Mouse (Mus musculus) ES-Bruce4 (cell line): ENCODE measurements around the gene Pde4dip. TPM values are rescaled to one million over a fixed set of nuclear protein-coding genes. Genes with fewer than 3 reads are reported as not detected.

Source experiments
- H3K27ac ChIP-seq: 2 replicates; pipeline ENCODE4 v1.5.1; 2012; ENCODE audit warnings: low read length, inconsistent platforms; ENCODE audit not compliant: insufficient read depth
- H3K27me3 ChIP-seq: 2 replicates; pipeline ENCODE4 v1.6.1; 2012; ENCODE audit warnings: mild to moderate bottlenecking, low read length, inconsistent platforms; ENCODE audit not compliant: control insufficient read depth, poor library complexity, insufficient read depth, severe bottlenecking
- H3K36me3 ChIP-seq: 2 replicates; pipeline ENCODE4 v1.6.1; 2012; ENCODE audit warnings: inconsistent platforms, mild to moderate bottlenecking, low read length, moderate library complexity; ENCODE audit not compliant: control insufficient read depth, poor library complexity, insufficient read depth, severe bottlenecking
- H3K4me1 ChIP-seq: one replicate; pipeline ENCODE4 v1.8.1; 2011; ENCODE audit warnings: low read length; ENCODE audit not compliant: control insufficient read depth, insufficient read depth
- H3K4me3 ChIP-seq: 2 replicates; pipeline ENCODE4 v1.5.1; 2011; ENCODE audit warnings: low read depth, mild to moderate bottlenecking, low read length
- H3K9ac ChIP-seq: 2 replicates; pipeline ENCODE4 v1.6.1; 2012; ENCODE audit warnings: low read depth, mild to moderate bottlenecking, inconsistent platforms; ENCODE audit not compliant: poor library complexity, severe bottlenecking
- H3K9me3 ChIP-seq: replicated peaks from 2 replicates; pipeline ENCODE4 v1.6.1; 2012; ENCODE audit warnings: mild to moderate bottlenecking, low read length, inconsistent platforms; ENCODE audit not compliant: control insufficient read depth, poor library complexity, insufficient read depth, severe bottlenecking
- CTCF ChIP-seq: IDR thresholded peaks from one replicate; pipeline ENCODE4 v1.8.1; 2011; ENCODE audit warnings: low read depth, low read length
- EP300 ChIP-seq: IDR thresholded peaks from 2 replicates; pipeline ENCODE4 v1.6.1; 2011; ENCODE audit warnings: low read depth, low read length; ENCODE audit not compliant: insufficient read depth
- POLR2A ChIP-seq: IDR thresholded peaks from one replicate; pipeline ENCODE4 v1.8.1; 2011; ENCODE audit warnings: low read length; ENCODE audit not compliant: insufficient read depth
- polyA plus RNA-seq: library from polyadenylated mRNA; stranded (reverse); fragments of >200 nt; gene quantifications from 2 replicates; pipeline ENCODE4 v1.2.4, GENCODE M21; 2011; ENCODE audit warnings: low read depth; ENCODE audit not compliant: missing spikeins, insufficient read depth, insufficient read length

Pde4dip gene
- polyA plus RNA-seq, 1 experiment: 16.8 TPM

- Histone ChIP-seq H3K27me3 (no peaks in the 10 kb centered on the region), H3K4me1 (no peaks in the 10 kb centered on the region), H3K27ac (no peak overlapping the region), H3K9ac (no peak overlapping the region), H3K9me3 (no peaks in the 10 kb centered on the region), H3K36me3 (no peaks in the 10 kb centered on the region), H3K4me3 (no peak overlapping the region)
- TF ChIP-seq POLR2A: no peak
- TF ChIP-seq CTCF: no peak
- no peak for TF ChIP-seq EP300
Observed at GRCm38 (mm10) chr3:97854575-97855384, 33.7 kb downstream of the Pde4dip start.

GRCm38 (mm10) chr3:97851803-97852202 lies 36.7 kb downstream of the Pde4dip start:
- Histone ChIP-seq H3K27me3 (no peaks in the 10 kb centered on the region), H3K9ac (no peak overlapping the region), H3K4me1 (no peaks in the 10 kb centered on the region), H3K9me3 (no peaks in the 10 kb centered on the region), H3K36me3 (no peaks in the 10 kb centered on the region), H3K27ac (no peak overlapping the region), H3K4me3 (no peak overlapping the region)
- TF ChIP-seq EP300 (no peak), POLR2A (no peak), CTCF (no peak)

- Histone ChIP-seq H3K4me3 (no peak overlapping the region), H3K4me1 (no peaks in the 10 kb centered on the region), H3K9ac (no peak overlapping the region), H3K27ac (no peak overlapping the region), H3K36me3 (no peaks in the 10 kb centered on the region), H3K9me3 (no peaks in the 10 kb centered on the region), H3K27me3 (no peaks in the 10 kb centered on the region)
- TF ChIP-seq CTCF (no peak), EP300 (no peak), POLR2A (no peak)
Observed at GRCm38 (mm10) chr3:97847626-97848025, 40.9 kb downstream of the Pde4dip start.

GRCm38 (mm10) chr3:97846448-97846847 lies 42.1 kb downstream of the Pde4dip start:
- Histone ChIP-seq H3K27ac (no peak overlapping the region), H3K36me3 (no peaks in the 10 kb centered on the region), H3K4me1 (no peaks in the 10 kb centered on the region), H3K27me3 (0 out of 2 replicates have a peak, but pooled peaks cover 1% of the 10 kb centered on the region), H3K9ac (no peak overlapping the region), H3K4me3 (no peak overlapping the region), H3K9me3 (no peaks in the 10 kb centered on the region)
- no peak for TF ChIP-seq CTCF
- no peak for TF ChIP-seq POLR2A
- TF ChIP-seq EP300: no peak

GRCm38 (mm10) chr3:97844821-97845201 lies 43.7 kb downstream of the Pde4dip start:
- Histone ChIP-seq H3K9me3 (no peaks in the 10 kb centered on the region), H3K9ac (no peak overlapping the region)

GRCm38 (mm10) chr3:97844163-97844820 lies 44.2 kb downstream of the Pde4dip start:
- no peaks in the 10 kb centered on the region for H3K36me3 ChIP-seq
- no peak overlapping the region for H3K4me3 ChIP-seq
- H3K9me3 ChIP-seq: no peaks in the 10 kb centered on the region
- no peak overlapping the region for H3K27ac ChIP-seq
- no peak overlapping the region for H3K9ac ChIP-seq
- TF ChIP-seq CTCF (no peak), EP300 (no peak), POLR2A (no peak)
- no peaks in the 10 kb centered on the region for H3K4me1 ChIP-seq
- 0 out of 2 replicates have a peak, but pooled peaks cover 1% of the 10 kb centered on the region for H3K27me3 ChIP-seq

More at GRCm38 (mm10) chr3:97844821-97845201, 43.7 kb downstream of the Pde4dip start:
- Histone ChIP-seq H3K27ac (no peak overlapping the region), H3K4me3 (no peak overlapping the region), H3K27me3 (0 out of 2 replicates have a peak, but pooled peaks cover 1% of the 10 kb centered on the region), H3K36me3 (no peaks in the 10 kb centered on the region), H3K4me1 (no peaks in the 10 kb centered on the region)
- TF ChIP-seq EP300 (no peak), CTCF (no peak), POLR2A (no peak)
